In genomic region chr10:107905274-107906034, GRCm38 (mm10) we compare ENCODE assay signal across 13 mouse cellular contexts. TPM values are rescaled to one million over a fixed set of nuclear protein-coding genes. Genes with fewer than 3 reads are reported as not detected.
DNase-seq lines count a peak whose midpoint lies in the region; ATAC-seq lines count a peak whose summit lies in the region.
"Had no signal": no experiment of that assay in that cellular context is flagged by ENCODE, and none has a peak within 500 bp of the region (broad histone marks: within the 10 kb centered on the region; RNA-seq: fewer than 3 reads in every experiment).

No protein-coding gene starts in this region.

- H3K36me3 ChIP-seq in heart, embryonic 15.5 days: no peaks in the 10 kb centered on the region
- no peaks in the 10 kb centered on the region for H3K36me3 ChIP-seq in heart, embryonic 11.5 days (ENCODE audit: control insufficient read depth, insufficient read depth, low read length)
- H3K36me3 ChIP-seq in lung, embryonic 15.5 days: no peaks in the 10 kb centered on the region
- H3K36me3 ChIP-seq: embryonic facial prominence, embryonic 15.5 days; hindbrain, embryonic 10.5 days; midbrain, embryonic 13.5 days; neural tube, embryonic 13.5 days had no signal

- no peaks in the 10 kb centered on the region for H3K27me3 ChIP-seq in heart, embryonic 15.5 days
- no peaks in the 10 kb centered on the region for H3K27me3 ChIP-seq in heart, embryonic 11.5 days (ENCODE audit: control insufficient read depth, insufficient read depth, low read length)
- no peaks in the 10 kb centered on the region for H3K27me3 ChIP-seq in lung, embryonic 15.5 days
- H3K27me3 ChIP-seq: embryonic facial prominence, embryonic 15.5 days; midbrain, embryonic 13.5 days; neural tube, embryonic 13.5 days had no signal

- no peak overlapping the region for H3K4me2 ChIP-seq in heart, embryonic 15.5 days
- no peak overlapping the region for H3K4me2 ChIP-seq in heart, embryonic 11.5 days
- H3K4me2 ChIP-seq in lung, embryonic 15.5 days: no peak overlapping the region
- H3K4me2 ChIP-seq: embryonic facial prominence, embryonic 15.5 days; midbrain, embryonic 13.5 days; neural tube, embryonic 13.5 days had no signal

- no peaks in the 10 kb centered on the region for H3K9me3 ChIP-seq in heart, embryonic 15.5 days (replicated peaks)
- H3K9me3 ChIP-seq in heart, embryonic 11.5 days (replicated peaks; ENCODE audit: control insufficient read depth, low read length): no peaks in the 10 kb centered on the region
- H3K9me3 ChIP-seq in lung, embryonic 15.5 days: no peaks in the 10 kb centered on the region
- H3K9me3 ChIP-seq: embryonic facial prominence, embryonic 15.5 days had no signal

- no peak for ATAC-seq in heart, embryonic 15.5 days (replicated peaks; ENCODE audit: insufficient number of reproducible peaks, insufficient read depth, low FRiP score, low read depth)
- ATAC-seq in heart, embryonic 11.5 days (replicated peaks; ENCODE audit: insufficient number of reproducible peaks, low FRiP score, low TSS enrichment): no peak
- no peak for ATAC-seq in lung, embryonic 15.5 days (ENCODE audit: borderline replicate concordance, extremely low read depth, low FRiP score, low TSS enrichment)
- ATAC-seq in inflammation-experienced regulatory T-cells, adult 6 months: no peak
- ATAC-seq: midbrain, embryonic 13.5 days had no signal

- no peak for DNase-seq in lung, postnatal 4 days
- DNase-seq in lung, postnatal 36 days: peak; percentile 37
- DNase-seq: cerebellum, postnatal 25 days; layer of hippocampus, adult 9-11 months had no signal

- peak overlapping the region; percentile 52 for H3K27ac ChIP-seq in heart, embryonic 15.5 days
- no peak overlapping the region for H3K27ac ChIP-seq in heart, embryonic 11.5 days (ENCODE audit: low read depth, low read length)
- peak overlapping the region; percentile 41; the same call in 1 of the 2 replicates for H3K27ac ChIP-seq in lung, embryonic 15.5 days
- peak overlapping the region; percentile 70 for H3K27ac ChIP-seq in brown adipose tissue, adult 24 weeks (replicated peaks; ENCODE audit: low read depth, low read length)
- H3K27ac ChIP-seq: embryonic facial prominence, embryonic 15.5 days; hindbrain, embryonic 10.5 days; midbrain, embryonic 13.5 days; neural tube, embryonic 13.5 days had no signal

- H3K9ac ChIP-seq in heart, embryonic 15.5 days: no peak overlapping the region
- H3K9ac ChIP-seq in heart, embryonic 11.5 days (ENCODE audit: low read depth, low read length): no peak overlapping the region
- no peak overlapping the region for H3K9ac ChIP-seq in lung, embryonic 15.5 days
- H3K9ac ChIP-seq: embryonic facial prominence, embryonic 15.5 days; midbrain, embryonic 13.5 days; neural tube, embryonic 13.5 days had no signal

- 47% methylated on average over 7 of the region's 7 CpGs for WGBS in heart, embryonic 15.5 days
- WGBS in heart, embryonic 11.5 days (ENCODE audit: insufficient replicate concordance): 68% methylated on average over 7 of the region's 7 CpGs
- WGBS in lung, embryonic 15.5 days: 56% methylated on average over 7 of the region's 7 CpGs

- H3K4me1 ChIP-seq in heart, embryonic 15.5 days (replicated peaks): peaks cover 19% of the 10 kb centered on the region
- H3K4me1 ChIP-seq in heart, embryonic 11.5 days (ENCODE audit: control insufficient read depth, insufficient read depth, low read length): 0 out of 2 replicates have a peak, but pooled peaks cover 3% of the 10 kb centered on the region
- H3K4me1 ChIP-seq in lung, embryonic 15.5 days: peaks cover 23% of the 10 kb centered on the region
- peaks cover 5% of the 10 kb centered on the region; the same call in 1 of the 2 replicates for H3K4me1 ChIP-seq in brown adipose tissue, adult 24 weeks (ENCODE audit: control insufficient read depth, insufficient read depth, insufficient read length, low read length)
- H3K4me1 ChIP-seq: embryonic facial prominence, embryonic 15.5 days; hindbrain, embryonic 10.5 days; midbrain, embryonic 13.5 days; neural tube, embryonic 13.5 days had no signal

- H3K4me3 ChIP-seq in heart, embryonic 15.5 days: no peak overlapping the region
- H3K4me3 ChIP-seq in heart, embryonic 11.5 days (ENCODE audit: low read depth, low read length): no peak overlapping the region
- H3K4me3 ChIP-seq in lung, embryonic 15.5 days: no peak overlapping the region
- no peak overlapping the region for H3K4me3 ChIP-seq in brown adipose tissue, adult 24 weeks (ENCODE audit: insufficient read depth, low read depth, low read length)
- H3K4me3 ChIP-seq: embryonic facial prominence, embryonic 15.5 days; hindbrain, embryonic 10.5 days; midbrain, embryonic 13.5 days; neural tube, embryonic 13.5 days had no signal

RNA-seq across cellular contexts. Expression of gene Otogl, which starts 6.5 kb away (rescaled TPM):
- 0.04 and 0.05 TPM in 2 replicates for polyA plus RNA-seq in heart, embryonic 15.5 days (2015; fragmentation: Nextera tagmentation; extraction: Ambion mirVana)
- polyA plus RNA-seq in heart, embryonic 11.5 days (2014; fragmentation: Nextera tagmentation; extraction: Ambion mirVana): 0.13 and 0.27 TPM in 2 replicates
- 0.06 and 0.10 TPM in 2 replicates for polyA plus RNA-seq in lung, embryonic 15.5 days (2015; fragmentation: Nextera tagmentation; extraction: Ambion mirVana)
- polyA plus RNA-seq in brown adipose tissue, adult 24 weeks (2012; ENCODE audit: insufficient read depth, insufficient read length, missing spikeins): not detected in 2 replicates
- not detected for polyA plus RNA-seq in inflammation-experienced regulatory T-cells, adult 6 months (2017; shearing (Covaris generic))
- polyA plus RNA-seq: neural tube, embryonic 13.5 days had no signal
